ENCODE assay signal across 9 mouse cellular contexts in genomic region chr4:139252051-139252760, GRCm38 (mm10). TPM values are rescaled to one million over a fixed set of nuclear protein-coding genes. Genes with fewer than 3 reads are reported as not detected.
A peak's percentile ranks its signal among the peaks of the same experiment; 100 is the strongest.
DNase-seq lines count a peak whose midpoint lies in the region; ATAC-seq and TF ChIP-seq lines count a peak whose summit lies in the region.
"Had no signal": no experiment of that assay in that cellular context is flagged by ENCODE, and none has a peak within 500 bp of the region (broad histone marks: within the 10 kb centered on the region; RNA-seq: fewer than 3 reads in every experiment).

No protein-coding gene starts in this region.

- no peak overlapping the region for H3K4me3 ChIP-seq in bone marrow, adult 2 months (replicated peaks; ENCODE audit: control insufficient read depth, low read depth, low read length)
- H3K4me3 ChIP-seq in embryonic facial prominence, embryonic 15.5 days (replicated peaks), result no peak overlapping the region
- H3K4me3 ChIP-seq in heart, embryonic 11.5 days (ENCODE audit: low read depth, low read length), result no peak overlapping the region
- H3K4me3 ChIP-seq in kidney, embryonic 16.5 days (ENCODE audit: low read length), result no peak overlapping the region
- no peak overlapping the region for H3K4me3 ChIP-seq in liver, embryonic 11.5 days (ENCODE audit: low read depth, low read length)
- H3K4me3 ChIP-seq in stomach, embryonic 15.5 days (replicated peaks), result no peak overlapping the region
- H3K4me3 ChIP-seq: erythroblast, embryonic 14.5 days had no signal

- peak; percentile 44 for ATAC-seq in embryonic facial prominence, embryonic 15.5 days (ENCODE audit: insufficient number of reproducible peaks, low FRiP score, low TSS enrichment, low read depth)
- ATAC-seq in heart, embryonic 11.5 days (replicated peaks; ENCODE audit: insufficient number of reproducible peaks, low FRiP score, low TSS enrichment), result peak; percentile 50; the same call in 1 of the 2 replicates
- ATAC-seq in kidney, embryonic 16.5 days (ENCODE audit: low FRiP score, low TSS enrichment), result peak; percentile 84
- ATAC-seq in liver, embryonic 11.5 days (replicated peaks; ENCODE audit: low FRiP score), result peak; percentile 40; the same call in 1 of the 2 replicates
- ATAC-seq in stomach, embryonic 15.5 days (ENCODE audit: insufficient read depth, low FRiP score, low read depth), result peak; percentile 23; the same call in 1 of the 2 replicates

- peak; percentile 69 for DNase-seq in CD4-positive helper T cell, adult 2 months (ENCODE audit: low read depth, low spot score)
- peak; percentile 59 for DNase-seq in liver, embryonic 11.5 days (ENCODE audit: low spot score)
- peak; percentile 77 for DNase-seq in neural tube, embryonic 10.5 days (ENCODE audit: extremely low spot score, low spot score)

- H3K9ac ChIP-seq in embryonic facial prominence, embryonic 15.5 days, result no peak overlapping the region
- H3K9ac ChIP-seq in heart, embryonic 11.5 days (ENCODE audit: low read depth, low read length), result no peak overlapping the region
- H3K9ac ChIP-seq in kidney, embryonic 16.5 days (replicated peaks; ENCODE audit: low read length), result peak overlapping the region; percentile 49; the same call in 1 of the 2 replicates
- no peak overlapping the region for H3K9ac ChIP-seq in liver, embryonic 11.5 days (ENCODE audit: low read depth, low read length)
- H3K9ac ChIP-seq in stomach, embryonic 15.5 days, result no peak overlapping the region

- peaks cover 2% of the 10 kb centered on the region; the same call in 1 of the 2 replicates for H3K4me1 ChIP-seq in bone marrow, adult 2 months (ENCODE audit: control insufficient read depth, insufficient read depth, low read length)
- H3K4me1 ChIP-seq in embryonic facial prominence, embryonic 15.5 days, result peaks cover 86% of the 10 kb centered on the region
- peaks cover 49% of the 10 kb centered on the region for H3K4me1 ChIP-seq in heart, embryonic 11.5 days (ENCODE audit: control insufficient read depth, insufficient read depth, low read length)
- peaks cover 59% of the 10 kb centered on the region for H3K4me1 ChIP-seq in kidney, embryonic 16.5 days (ENCODE audit: insufficient read depth, low read length)
- peaks cover 26% of the 10 kb centered on the region for H3K4me1 ChIP-seq in liver, embryonic 11.5 days (replicated peaks; ENCODE audit: control insufficient read depth, insufficient read depth, low read length)
- peaks cover 39% of the 10 kb centered on the region for H3K4me1 ChIP-seq in stomach, embryonic 15.5 days

- H3K27me3 ChIP-seq in embryonic facial prominence, embryonic 15.5 days, result no peaks in the 10 kb centered on the region
- no peaks in the 10 kb centered on the region for H3K27me3 ChIP-seq in heart, embryonic 11.5 days (ENCODE audit: control insufficient read depth, insufficient read depth, low read length)
- no peaks in the 10 kb centered on the region for H3K27me3 ChIP-seq in kidney, embryonic 16.5 days (ENCODE audit: insufficient read depth, low read length)
- H3K27me3 ChIP-seq in liver, embryonic 11.5 days (replicated peaks; ENCODE audit: control insufficient read depth, insufficient read depth, low read length), result no peaks in the 10 kb centered on the region
- H3K27me3 ChIP-seq in stomach, embryonic 15.5 days (replicated peaks), result no peaks in the 10 kb centered on the region

- TF ChIP-seq CTCF in bone marrow, adult 2 months (IDR thresholded peaks at IDR 0.05; ENCODE audit: control insufficient read depth, insufficient read depth, low read length), result peak; percentile 72

- H3K36me3 ChIP-seq in embryonic facial prominence, embryonic 15.5 days, result peaks cover 6% of the 10 kb centered on the region
- no peaks in the 10 kb centered on the region for H3K36me3 ChIP-seq in heart, embryonic 11.5 days (ENCODE audit: control insufficient read depth, insufficient read depth, low read length)
- H3K36me3 ChIP-seq in kidney, embryonic 16.5 days (ENCODE audit: insufficient read depth, low read length), result peaks cover 4% of the 10 kb centered on the region
- peaks cover 7% of the 10 kb centered on the region; the same call in 1 of the 2 replicates for H3K36me3 ChIP-seq in liver, embryonic 11.5 days (ENCODE audit: control insufficient read depth, insufficient read depth, low read length)
- H3K36me3 ChIP-seq in stomach, embryonic 15.5 days, result peaks cover 4% of the 10 kb centered on the region

- H3K4me2 ChIP-seq in embryonic facial prominence, embryonic 15.5 days (replicated peaks), result peak overlapping the region; percentile 19; the same call in 1 of the 2 replicates
- no peak overlapping the region for H3K4me2 ChIP-seq in heart, embryonic 11.5 days
- no peak overlapping the region; the same call in 1 of the 2 replicates for H3K4me2 ChIP-seq in kidney, embryonic 16.5 days (replicated peaks; ENCODE audit: low read depth, low read length)
- H3K4me2 ChIP-seq in liver, embryonic 11.5 days, result no peak overlapping the region
- H3K4me2 ChIP-seq in stomach, embryonic 15.5 days, result no peak overlapping the region; the same call in 1 of the 2 replicates

- WGBS in bone marrow, adult 2 months, result 49% methylated on average over 22 of the region's 22 CpGs
- WGBS in embryonic facial prominence, embryonic 15.5 days, result 27% methylated on average over 22 of the region's 22 CpGs
- WGBS in heart, embryonic 11.5 days (ENCODE audit: insufficient replicate concordance), result 61% methylated on average over 22 of the region's 22 CpGs
- 44% methylated on average over 22 of the region's 22 CpGs for WGBS in kidney, embryonic 16.5 days
- WGBS in liver, embryonic 11.5 days, result 55% methylated on average over 22 of the region's 22 CpGs
- 39% methylated on average over 22 of the region's 22 CpGs for WGBS in stomach, embryonic 15.5 days

- H3K9me3 ChIP-seq in embryonic facial prominence, embryonic 15.5 days (replicated peaks), result no peaks in the 10 kb centered on the region
- no peaks in the 10 kb centered on the region for H3K9me3 ChIP-seq in heart, embryonic 11.5 days (replicated peaks; ENCODE audit: control insufficient read depth, low read length)
- no peaks in the 10 kb centered on the region for H3K9me3 ChIP-seq in kidney, embryonic 16.5 days (ENCODE audit: low read length)
- H3K9me3 ChIP-seq in liver, embryonic 11.5 days (ENCODE audit: control insufficient read depth, low read length), result no peaks in the 10 kb centered on the region
- H3K9me3 ChIP-seq in stomach, embryonic 15.5 days, result no peaks in the 10 kb centered on the region

- no peak overlapping the region for H3K27ac ChIP-seq in bone marrow, adult 2 months (ENCODE audit: control insufficient read depth, insufficient read depth, low read depth, low read length, poor library complexity)
- peak overlapping the region; percentile 81 for H3K27ac ChIP-seq in embryonic facial prominence, embryonic 15.5 days (replicated peaks)
- H3K27ac ChIP-seq in heart, embryonic 11.5 days (ENCODE audit: low read depth, low read length), result no peak overlapping the region
- peak overlapping the region; percentile 84 for H3K27ac ChIP-seq in kidney, embryonic 16.5 days (ENCODE audit: low read length)
- H3K27ac ChIP-seq in liver, embryonic 11.5 days (ENCODE audit: low read depth, low read length), result no peak overlapping the region
- H3K27ac ChIP-seq in stomach, embryonic 15.5 days, result peak overlapping the region; percentile 83

- no peak for TF ChIP-seq POLR2A in bone marrow, adult 2 months (IDR thresholded peaks at IDR 0.05; ENCODE audit: borderline replicate concordance, control insufficient read depth, low read depth, low read length)

RNA-seq across cellular contexts. Expression of gene Pqlc2, which starts 58.3 kb away (rescaled TPM):
- 6.4 and 12.2 TPM in 2 replicates for polyA plus RNA-seq in bone marrow, adult 2 months (2011; ENCODE audit: insufficient read depth, insufficient read length, low replicate concordance, missing spikeins)
- polyA plus RNA-seq in embryonic facial prominence, embryonic 15.5 days (2015; fragmentation: Nextera tagmentation; extraction: Ambion mirVana), result 16.0 and 16.5 TPM in 2 replicates
- 11.3 and 12.8 TPM in 2 replicates for polyA plus RNA-seq in heart, embryonic 11.5 days (2014; fragmentation: Nextera tagmentation; extraction: Ambion mirVana)
- 16.9 and 17.6 TPM in 2 replicates for polyA plus RNA-seq in kidney, embryonic 16.5 days (2015; fragmentation: Nextera tagmentation; extraction: Ambion mirVana)
- 13.8 and 15.5 TPM in 2 replicates for polyA plus RNA-seq in liver, embryonic 11.5 days (2014; fragmentation: Nextera tagmentation; extraction: Ambion mirVana)
- polyA plus RNA-seq in stomach, embryonic 15.5 days (2015; fragmentation: Nextera tagmentation; extraction: Ambion mirVana), result 14.3 and 14.9 TPM in 2 replicates

RNA-seq across cellular contexts. Expression of gene Akr7a5, which starts 58.3 kb away (rescaled TPM):
- polyA plus RNA-seq in bone marrow, adult 2 months (2011; ENCODE audit: insufficient read depth, insufficient read length, low replicate concordance, missing spikeins), result 10.9 and 12.1 TPM in 2 replicates
- polyA plus RNA-seq in embryonic facial prominence, embryonic 15.5 days (2015; fragmentation: Nextera tagmentation; extraction: Ambion mirVana), result 85.7 and 94.1 TPM in 2 replicates
- polyA plus RNA-seq in heart, embryonic 11.5 days (2014; fragmentation: Nextera tagmentation; extraction: Ambion mirVana), result 51.1 and 53.7 TPM in 2 replicates
- 201 and 210 TPM in 2 replicates for polyA plus RNA-seq in kidney, embryonic 16.5 days (2015; fragmentation: Nextera tagmentation; extraction: Ambion mirVana)
- polyA plus RNA-seq in liver, embryonic 11.5 days (2014; fragmentation: Nextera tagmentation; extraction: Ambion mirVana), result 68.4 and 72.7 TPM in 2 replicates
- 111 and 125 TPM in 2 replicates for polyA plus RNA-seq in stomach, embryonic 15.5 days (2015; fragmentation: Nextera tagmentation; extraction: Ambion mirVana)

RNA-seq across cellular contexts. Expression of gene Capzb, which starts 59.5 kb away (rescaled TPM):
- 104 and 160 TPM in 2 replicates for polyA plus RNA-seq in bone marrow, adult 2 months (2011; ENCODE audit: insufficient read depth, insufficient read length, low replicate concordance, missing spikeins)
- polyA plus RNA-seq in embryonic facial prominence, embryonic 15.5 days (2015; fragmentation: Nextera tagmentation; extraction: Ambion mirVana), result 389 and 397 TPM in 2 replicates
- 316 and 319 TPM in 2 replicates for polyA plus RNA-seq in heart, embryonic 11.5 days (2014; fragmentation: Nextera tagmentation; extraction: Ambion mirVana)
- polyA plus RNA-seq in kidney, embryonic 16.5 days (2015; fragmentation: Nextera tagmentation; extraction: Ambion mirVana), result 405 and 415 TPM in 2 replicates
- 250 and 257 TPM in 2 replicates for polyA plus RNA-seq in liver, embryonic 11.5 days (2014; fragmentation: Nextera tagmentation; extraction: Ambion mirVana)
- polyA plus RNA-seq in stomach, embryonic 15.5 days (2015; fragmentation: Nextera tagmentation; extraction: Ambion mirVana), result 375 and 416 TPM in 2 replicates

Comparison
In these comparisons a context has a peak if more than half of its experiments do, and no peak if none do; other contexts are left out.
1. H3K27ac ChIP-seq: peak in embryonic facial prominence, embryonic 15.5 days (single experiment), kidney, embryonic 16.5 days (single experiment) and stomach, embryonic 15.5 days (single experiment); none in bone marrow, adult 2 months (single experiment), heart, embryonic 11.5 days (single experiment) and liver, embryonic 11.5 days (single experiment).
2. ATAC-seq: peak in every context shown above with its lines; median percentile 84 in kidney, embryonic 16.5 days; 50 in heart, embryonic 11.5 days; 44 in embryonic facial prominence, embryonic 15.5 days; 40 in liver, embryonic 11.5 days; 23 in stomach, embryonic 15.5 days.
3. Peak in every context shown above with its lines, with median percentiles within 50 percentile points of each other: DNase-seq.